Mouse (Mus musculus) lung, postnatal 0 days (tissue): ENCODE results near the gene Tap2.

Source experiments
- CTCF ChIP-seq: IDR thresholded peaks from 2 replicates; pipeline ENCODE4 v1.5.1; 2016; ENCODE audit warnings: antibody characterized with exemption, mild to moderate bottlenecking
- EP300 ChIP-seq: IDR thresholded peaks from 2 replicates; pipeline ENCODE4 v1.6.1; 2016; ENCODE audit warnings: antibody characterized with exemption, mild to moderate bottlenecking, control low read depth

- peak; percentile 52 for TF ChIP-seq CTCF
- no peak for TF ChIP-seq EP300
These were observed 6.4 kb downstream of the Tap2 start for GRCm38 (mm10) chr17:34209680-34210079.
